Mouse (Mus musculus): Measurements from ENCODE around the gene Aurkb.
"Not testable (repeated sequence)": the region's sequence is repeated elsewhere in the genome, so short reads cannot be mapped to it uniquely, and the experiment has no call there.

The Aurkb gene

DNA sequence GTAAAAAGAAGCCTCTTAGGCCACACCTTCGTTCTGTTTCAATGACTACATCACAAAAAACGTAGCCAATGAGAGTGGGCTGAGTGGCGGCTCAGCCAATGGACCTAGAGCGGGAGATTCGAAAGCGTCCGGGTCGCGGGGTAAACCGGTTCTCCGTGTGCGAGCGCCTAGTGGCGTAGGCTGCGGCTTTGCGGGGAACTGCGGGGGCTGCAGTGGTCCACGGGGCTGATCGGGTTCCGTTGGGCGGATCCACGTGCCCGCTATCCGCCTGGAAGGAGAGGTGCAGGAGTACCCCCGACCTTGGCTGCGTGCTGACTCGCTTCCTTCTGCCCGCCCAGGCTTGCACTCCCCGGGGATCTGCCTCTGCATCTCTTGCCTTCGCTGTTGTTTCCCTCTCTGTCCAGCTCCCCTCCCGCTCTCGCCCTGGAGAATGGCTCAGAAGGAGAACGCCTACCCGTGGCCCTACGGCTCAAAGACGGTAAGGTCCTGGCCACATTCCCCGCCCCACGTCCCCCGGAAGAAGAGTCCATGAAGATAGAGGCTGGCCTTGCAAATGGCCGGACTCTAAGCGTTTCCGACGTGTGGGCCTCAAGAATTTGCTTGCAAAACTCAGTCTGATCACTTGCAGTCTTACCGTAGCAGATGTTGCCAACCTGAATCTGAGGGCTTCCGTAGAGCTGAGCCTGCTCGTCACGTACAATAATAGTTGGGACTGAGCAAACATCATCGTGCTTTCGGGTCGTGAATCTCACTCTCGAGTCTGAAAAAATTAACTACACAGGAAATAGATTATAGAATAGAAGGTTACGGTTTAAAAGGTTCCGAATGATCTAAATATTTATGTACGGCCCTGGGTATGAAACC lies at the start of gene Aurkb:
TSS of gene Aurkb (plus strand) at position 117 of the 864 bp plus-strand sequence.
- DNase-seq (ENCODE audit: low read depth): peak; percentile 96

DNA sequence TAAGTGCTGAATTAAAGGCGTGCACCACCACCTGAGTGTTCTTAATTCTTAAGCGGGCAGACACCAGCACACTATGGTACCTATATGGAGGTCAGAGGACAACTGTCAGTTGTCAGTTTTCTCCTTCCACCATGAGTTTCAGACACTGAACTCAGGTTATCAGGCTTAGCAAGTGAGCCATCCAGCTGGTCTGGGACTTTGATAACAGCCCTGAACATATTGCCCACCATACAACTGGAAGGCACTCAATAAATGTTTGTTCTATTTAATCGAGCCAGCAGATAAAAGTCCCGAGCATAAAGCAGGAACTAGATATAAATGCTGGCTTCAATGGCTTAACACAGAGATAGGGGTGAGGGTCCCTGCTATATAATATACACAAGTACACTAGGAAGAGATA lies 48.4 kb upstream of the Aurkb start:
- no peak for DNase-seq (ENCODE audit: low read depth)

DNA sequence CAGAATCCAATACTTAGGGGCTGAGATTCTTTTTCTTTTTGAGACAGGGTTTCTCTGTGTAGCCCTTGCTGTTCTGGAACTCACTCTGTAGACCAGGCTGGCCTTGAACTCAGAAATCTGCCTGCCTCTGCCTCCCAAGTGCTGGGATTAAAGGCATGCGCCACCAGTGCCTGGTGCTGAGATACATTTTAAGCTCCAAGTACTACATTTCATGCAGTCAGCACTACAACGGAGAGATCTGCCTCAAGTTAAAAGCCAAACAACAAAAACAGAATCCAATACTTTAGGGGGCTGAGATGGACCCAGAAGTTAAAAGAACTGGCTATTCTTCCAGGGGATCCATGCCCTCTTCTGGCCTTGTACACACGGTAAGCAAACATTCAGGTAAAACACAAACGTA lies 42.7 kb upstream of the Aurkb start:
- not testable (repeated sequence) for DNase-seq (ENCODE audit: low read depth)

DNA sequence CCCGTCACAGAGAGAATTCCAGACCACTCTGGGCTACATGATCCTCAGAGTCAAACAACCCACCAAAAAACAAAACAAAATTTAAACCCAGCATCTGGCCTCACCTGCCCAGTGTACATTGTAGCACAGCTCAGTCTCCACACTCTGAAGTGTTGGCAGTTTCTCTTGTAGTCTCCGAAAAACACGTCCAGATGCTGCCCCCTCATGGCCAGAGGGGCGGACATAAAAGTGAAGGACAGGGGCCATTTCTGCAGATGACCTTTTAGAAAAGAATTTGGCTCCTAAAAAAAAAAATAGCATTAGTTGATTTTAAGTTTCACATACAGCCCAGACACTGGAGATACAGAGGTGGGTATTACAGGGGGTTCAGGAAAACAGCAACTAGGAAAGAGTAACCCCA lies 41.9 kb upstream of the Aurkb start:
- no peak for DNase-seq (ENCODE audit: low read depth)

DNA sequence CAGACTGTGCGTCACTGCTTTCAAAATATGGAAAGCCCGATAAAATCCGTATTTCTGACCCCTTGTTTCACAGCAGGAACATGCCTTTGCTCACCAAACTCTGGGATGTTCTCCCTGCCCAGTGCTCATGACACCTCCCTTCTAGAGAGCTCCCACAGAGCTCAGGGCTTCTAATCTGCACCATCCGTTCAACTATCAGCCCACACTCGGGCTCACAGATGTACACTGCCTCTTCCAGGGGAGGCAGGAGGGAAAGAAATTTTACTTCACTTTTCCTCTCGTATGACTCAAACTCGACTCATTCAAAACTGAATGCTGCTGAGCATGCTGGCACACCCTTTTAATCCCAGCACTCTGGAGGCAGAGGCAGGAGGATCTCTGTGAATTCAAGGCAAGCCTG lies 40.3 kb upstream of the Aurkb start:
- no peak for DNase-seq (ENCODE audit: low read depth)

DNA sequence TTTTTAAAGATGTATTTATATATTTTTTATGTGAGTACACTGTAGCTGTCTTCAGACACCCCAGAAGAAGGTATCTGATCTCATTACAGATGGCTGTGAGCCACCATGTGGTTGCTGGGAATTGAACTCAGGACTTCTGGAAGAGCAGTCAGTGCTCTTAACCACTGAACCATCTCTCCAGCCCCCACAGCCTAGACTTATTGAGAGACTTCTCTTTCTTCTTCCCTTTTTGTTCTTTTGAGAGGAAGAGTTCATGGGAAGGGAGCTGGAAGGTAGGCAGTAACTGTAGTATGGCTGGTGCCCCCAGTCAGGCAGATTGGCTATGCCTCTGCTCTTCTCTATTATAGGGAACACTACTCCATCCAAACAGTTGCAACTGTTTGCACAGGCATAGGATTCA lies 38.9 kb upstream of the Aurkb start:
- DNase-seq (ENCODE audit: low read depth): not testable (repeated sequence)

DNA sequence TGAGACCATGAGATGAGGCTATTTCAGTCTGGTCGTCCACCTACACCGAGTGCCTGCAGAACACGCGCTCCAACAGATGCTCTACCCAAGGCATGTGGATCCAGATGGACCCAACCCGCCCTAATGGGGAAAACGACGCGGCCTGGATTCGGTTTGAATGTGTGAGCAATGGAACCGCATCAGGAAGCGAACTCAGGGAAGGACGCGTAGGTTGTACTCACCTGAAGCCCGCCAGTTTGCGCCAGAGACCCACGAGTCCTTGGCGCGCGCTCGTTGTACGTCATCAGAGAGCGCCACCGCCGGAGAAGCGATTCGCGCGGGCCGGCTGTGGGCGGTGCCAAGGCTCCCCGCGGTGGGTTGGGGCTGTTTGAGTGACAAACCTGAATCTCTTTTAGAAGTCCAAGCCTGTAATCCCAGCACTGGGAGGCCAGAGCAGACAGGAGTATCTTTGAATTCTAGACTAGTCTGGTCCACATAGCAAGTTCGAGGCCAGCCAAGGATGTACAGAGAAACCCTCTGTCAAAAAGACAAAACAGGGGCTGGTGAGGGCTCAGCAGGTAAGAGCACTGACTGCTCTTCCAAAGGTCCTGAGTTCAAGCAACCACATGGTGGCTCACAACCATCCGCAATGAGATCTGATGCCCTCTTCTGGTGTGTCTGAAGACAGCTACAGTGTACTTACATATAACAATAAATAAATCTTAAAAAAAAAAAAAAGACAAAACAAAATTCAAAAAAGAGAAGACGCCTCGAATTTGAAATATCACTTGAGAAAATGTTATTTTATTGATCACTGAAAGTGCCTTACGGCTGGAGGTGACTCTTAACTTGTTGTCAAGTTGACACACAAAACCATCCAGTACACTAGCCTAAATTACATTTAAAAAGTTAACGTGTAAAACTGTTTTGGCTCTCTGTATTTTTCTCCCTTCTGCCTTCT lies 37.0 kb upstream of the Aurkb start, which contains the start of gene Pfas:
TSS of gene Pfas (minus strand) at position 279 of the 940 bp plus-strand sequence.
- DNase-seq (ENCODE audit: low read depth): peak; percentile 96

DNA sequence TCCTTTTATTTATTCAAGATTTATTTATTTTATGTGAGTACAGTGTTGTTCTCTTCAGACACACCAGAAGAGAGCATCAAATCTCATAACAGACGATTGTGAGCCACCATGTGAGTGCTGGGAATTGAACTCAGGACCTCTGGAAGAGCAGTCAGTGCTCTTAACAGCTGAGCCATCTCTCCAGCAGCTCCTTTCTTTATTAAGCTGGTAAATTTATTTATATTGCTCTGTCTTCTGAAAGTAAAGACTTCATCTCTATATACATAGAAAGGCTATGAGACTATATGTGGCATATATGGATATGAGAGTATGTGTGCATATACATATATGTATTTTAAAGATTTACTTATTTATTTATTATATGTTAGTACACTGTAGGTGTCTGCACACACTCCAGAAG lies 35.9 kb upstream of the Aurkb start:
- no peak for DNase-seq (ENCODE audit: low read depth)

DNA sequence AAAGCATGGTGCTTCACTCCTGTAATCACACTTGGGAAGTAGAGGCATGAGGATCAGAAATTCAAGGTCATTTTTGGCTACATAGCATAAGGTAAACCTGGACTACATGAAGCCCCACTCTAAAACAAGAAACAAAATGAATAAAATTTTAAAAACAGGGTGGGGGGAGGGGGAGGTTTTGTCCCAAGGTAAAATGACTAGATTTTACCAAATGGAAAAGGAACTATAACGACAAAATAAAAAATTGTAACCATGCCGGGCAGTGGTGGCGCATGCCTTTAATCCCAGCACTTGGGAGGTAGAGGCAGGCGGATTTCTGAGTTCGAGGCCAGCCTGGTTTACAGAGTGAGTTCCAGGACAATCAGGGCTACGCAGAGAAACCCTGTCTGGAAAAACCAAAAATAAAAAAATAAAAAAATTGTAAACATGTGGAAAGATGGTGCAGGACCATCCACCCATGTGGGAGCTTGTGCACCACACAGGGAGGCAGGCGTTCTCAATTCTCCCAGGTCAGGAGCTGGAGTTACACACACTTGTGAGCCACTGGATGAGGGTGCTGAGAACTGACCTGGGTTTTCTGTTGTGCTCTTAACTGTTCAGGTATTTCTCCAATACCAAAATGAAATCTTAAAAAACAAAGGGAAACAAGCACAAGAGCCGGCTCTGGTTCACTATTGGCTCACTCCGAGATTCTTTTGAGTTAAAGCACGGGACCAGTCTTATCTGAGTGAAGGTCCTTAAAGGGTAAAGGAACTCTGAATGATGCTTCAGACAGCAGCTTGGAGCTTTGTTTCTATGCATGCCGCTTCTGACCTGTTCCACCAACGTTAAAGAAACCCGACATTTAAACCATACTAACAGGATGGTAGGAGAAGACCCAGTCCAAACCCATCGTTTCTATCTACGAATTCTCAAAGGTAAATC lies 34.8 kb upstream of the Aurkb start:
- DNase-seq (ENCODE audit: low read depth): no peak

DNA sequence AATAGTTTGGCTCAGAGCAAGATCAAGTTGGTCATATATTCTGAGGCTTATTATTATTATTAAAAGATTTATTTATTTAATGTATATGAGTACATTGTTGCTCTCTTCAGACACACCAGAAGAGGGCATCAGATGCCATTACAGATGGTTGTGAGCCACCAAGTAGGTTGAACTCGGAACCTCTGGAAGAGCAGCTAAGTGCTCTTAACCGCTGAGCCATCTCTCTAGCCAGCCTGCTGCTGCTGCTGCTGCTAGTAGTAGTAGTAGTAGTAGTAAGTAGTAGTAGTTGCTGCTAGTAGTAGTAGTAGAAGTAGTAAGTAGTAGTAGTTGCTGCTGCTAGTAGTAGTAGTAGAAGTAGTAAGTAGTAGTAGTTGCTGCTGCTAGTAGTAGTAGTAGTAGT lies 34.0 kb upstream of the Aurkb start:
- DNase-seq (ENCODE audit: low read depth): not testable (repeated sequence)

DNA sequence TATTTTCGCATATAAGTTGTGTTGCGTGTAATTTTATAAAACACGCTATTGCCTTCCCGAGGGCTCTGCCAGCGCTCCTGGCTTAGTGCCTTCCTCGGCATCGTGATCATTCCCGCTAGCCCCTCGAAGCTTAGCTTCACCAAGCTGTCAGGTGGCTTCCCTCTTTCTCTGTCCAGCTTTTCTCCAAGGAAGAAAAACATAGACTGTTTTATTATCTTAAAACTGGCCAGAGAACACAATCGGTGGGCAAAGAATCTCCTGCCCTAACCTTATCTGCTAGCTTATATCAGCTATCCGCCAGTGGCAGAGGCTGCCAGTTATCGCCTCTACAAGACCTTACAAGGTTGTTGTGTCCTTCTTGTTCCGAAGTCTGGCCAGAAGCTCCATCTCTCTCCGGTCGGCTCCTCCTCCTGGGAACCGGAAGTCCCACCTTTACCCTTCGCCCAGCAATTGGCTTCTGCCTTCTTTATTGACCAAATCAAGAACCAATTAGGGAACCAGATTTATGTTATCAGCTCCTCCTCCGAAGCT lies 33.3 kb upstream of the Aurkb start:
- DNase-seq (ENCODE audit: low read depth): peak; percentile 94

DNA sequence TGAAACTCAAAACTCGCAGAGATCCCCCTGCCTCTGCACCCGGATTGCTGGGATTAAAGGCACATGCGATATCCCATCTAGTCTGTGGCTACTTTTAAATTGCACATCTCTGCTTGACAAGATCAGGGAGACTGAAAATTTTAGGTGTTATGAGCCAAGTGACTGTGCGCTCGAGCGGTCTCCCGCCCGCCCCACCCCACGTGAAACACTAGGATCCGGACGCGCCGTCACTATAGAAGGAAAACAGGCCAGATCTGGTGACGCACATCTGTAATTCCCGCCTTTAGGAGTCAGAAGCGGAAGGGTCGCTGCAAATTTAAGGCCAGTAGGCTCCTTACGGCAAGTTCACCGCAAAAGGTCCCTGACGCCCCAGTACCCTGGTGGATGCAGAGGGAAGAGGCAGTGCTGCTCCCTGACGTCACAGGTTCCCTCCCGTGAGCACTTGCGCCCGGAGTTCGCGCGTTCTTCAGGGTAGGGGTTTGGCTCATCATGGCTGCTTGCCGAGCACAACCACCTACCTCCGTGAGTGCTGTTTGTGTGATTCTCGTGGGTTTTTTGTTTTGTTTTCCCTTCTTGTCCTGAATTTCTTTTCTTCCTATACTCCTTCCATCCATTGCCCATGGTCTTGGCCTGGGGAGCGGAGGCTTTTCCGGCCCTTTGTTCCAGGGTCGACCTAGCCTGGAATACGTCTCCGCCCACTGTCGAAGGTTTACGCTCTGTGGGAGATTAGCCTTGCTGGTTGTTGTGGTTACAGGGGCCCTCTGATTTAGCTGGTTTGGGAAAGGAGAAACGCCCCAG lies 29.6 kb upstream of the Aurkb start, which contains the start of gene Ctc1:
TSS of gene Ctc1 (plus strand) at position 268 of the 798 bp plus-strand sequence.
- DNase-seq (ENCODE audit: low read depth): peak; percentile 96

DNA sequence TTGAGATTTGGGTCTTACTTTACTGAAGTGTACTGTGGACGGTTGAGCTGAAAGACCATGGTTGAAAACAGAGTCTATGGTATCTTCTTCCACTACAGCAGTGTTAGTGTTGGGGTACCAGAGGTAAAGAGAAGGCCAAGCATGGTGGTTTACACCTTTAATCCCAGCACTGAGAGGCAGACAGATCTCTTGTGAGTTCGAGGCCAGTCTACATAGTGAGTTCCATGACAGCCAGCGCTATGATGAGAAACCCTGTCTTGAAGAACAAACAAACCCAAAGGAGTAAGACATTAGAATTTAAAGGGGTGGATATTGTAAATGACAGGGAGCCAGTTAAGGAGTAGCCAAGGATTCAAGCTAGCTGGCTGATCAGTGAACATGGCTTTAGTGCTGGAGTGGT lies 28.7 kb upstream of the Aurkb start:
- no peak for DNase-seq (ENCODE audit: low read depth)

DNA sequence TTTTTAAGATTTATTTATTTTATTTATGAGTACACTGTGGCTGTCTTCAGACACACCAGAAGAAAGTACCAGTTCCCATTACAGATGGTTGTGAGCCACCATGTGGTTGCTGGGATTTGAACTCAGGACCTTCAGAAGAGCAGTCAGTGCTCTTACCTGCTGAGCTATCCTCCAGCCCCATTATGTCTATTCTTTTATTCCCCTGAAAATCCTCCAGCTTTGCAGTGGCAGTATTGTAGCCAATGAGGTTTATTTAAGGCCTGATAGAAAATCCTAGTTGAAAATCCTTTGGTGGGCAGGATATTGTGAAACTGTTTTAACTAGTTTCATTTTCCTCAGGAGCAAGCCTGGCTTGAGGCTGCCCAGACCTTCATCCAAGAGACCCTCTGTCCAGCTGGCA lies 24.8 kb upstream of the Aurkb start:
- no peak for DNase-seq (ENCODE audit: low read depth)

DNA sequence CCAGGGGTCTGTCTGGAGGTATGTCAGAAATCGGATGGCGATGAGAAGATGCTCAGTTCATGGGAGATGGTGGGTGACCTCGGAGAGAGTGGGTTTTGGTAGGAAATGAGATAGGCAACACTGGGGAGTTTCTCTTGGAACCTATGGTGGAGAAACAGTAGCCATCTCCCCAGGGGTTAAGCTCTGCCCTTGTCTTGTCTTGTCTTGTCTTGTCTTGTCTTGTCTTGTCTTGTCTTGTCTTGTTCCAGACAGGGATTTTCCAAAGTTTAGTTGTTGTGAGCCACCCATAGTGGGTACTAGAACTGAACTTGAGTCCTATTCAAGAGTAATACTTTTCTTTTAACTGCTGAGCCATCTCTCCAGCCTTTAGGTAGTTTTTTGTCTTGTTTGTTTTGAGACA lies 18.9 kb upstream of the Aurkb start:
- DNase-seq (ENCODE audit: low read depth): no peak

DNA sequence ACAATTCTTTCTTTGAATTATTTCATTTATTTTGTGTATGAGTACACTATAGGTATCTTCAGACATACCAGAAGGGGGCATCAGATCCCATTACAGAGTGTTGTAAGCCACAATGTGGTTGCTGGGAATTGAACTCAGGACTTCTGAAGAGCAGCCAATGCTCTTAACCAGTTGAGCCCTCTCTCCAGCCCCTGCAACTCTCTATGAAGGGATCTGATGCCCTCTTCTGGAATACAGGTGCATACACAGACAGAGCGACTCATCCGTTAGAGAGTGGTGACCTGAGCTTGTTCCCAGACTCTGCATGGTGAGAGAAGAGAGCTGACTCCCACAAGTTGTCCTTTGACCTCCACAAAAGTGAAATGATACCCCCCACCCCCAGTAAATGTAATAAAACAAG lies 16.6 kb upstream of the Aurkb start:
- DNase-seq (ENCODE audit: low read depth): peak; percentile 41

DNA sequence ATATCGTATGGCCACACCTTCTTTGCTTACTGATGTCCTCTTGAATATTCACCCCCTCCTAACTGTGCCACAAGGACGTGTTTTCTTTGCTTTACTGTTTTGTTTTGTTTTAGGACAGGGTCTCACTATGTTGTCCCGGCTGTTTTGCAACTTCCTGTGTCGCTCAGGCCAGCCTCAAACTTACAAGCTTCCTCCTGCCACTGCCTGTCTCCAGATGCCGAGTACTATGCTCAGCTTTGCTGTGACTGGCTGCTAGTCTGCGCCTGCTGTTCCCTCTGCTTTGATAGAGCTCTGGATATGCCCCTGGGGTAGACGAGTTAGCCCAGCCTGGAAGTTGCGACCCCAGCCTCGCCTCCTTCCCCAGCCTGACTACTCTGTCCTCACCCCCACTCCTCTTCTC lies 11.9 kb upstream of the Aurkb start:
- DNase-seq (ENCODE audit: low read depth): no peak

DNA sequence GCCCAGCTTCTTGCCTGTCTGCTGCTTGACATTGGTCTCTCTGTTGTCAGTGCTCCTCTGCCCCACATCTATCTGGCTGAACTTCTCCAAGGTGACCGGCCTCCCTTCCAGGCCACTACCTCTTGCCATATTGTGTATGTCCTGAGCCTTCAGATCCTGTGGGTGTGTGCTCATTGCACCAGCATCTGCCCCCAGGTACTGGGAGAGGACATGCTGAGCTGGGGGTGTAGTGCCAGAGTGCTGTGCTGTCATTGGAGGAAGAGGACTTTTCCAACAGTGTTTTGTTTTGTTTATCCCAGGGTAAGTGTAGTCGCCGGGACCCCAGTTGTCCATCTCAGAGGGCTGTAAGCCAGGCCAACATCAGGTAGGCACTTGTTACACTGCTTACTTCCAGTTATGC lies 10.9 kb upstream of the Aurkb start:
- no peak for DNase-seq (ENCODE audit: low read depth)

DNA sequence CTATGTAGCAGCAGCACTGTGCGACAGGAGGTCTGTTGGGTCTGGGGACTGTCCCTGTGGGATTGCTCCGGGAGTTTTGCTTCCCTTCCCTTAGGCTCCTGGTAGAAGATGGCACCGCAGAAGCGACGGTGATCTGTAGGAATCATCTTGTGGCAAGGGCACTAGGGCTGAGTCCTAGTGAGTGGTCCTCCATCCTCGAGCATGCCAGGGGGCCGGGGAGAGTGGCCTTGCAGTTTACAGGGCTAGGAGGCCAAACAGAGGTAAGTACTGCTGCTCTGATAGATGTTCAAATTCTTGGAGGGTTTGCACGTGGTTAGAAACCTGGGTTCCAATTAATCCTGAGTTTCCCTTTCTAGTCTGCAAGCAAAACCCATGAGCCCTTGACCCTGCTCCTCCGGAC lies 10.0 kb upstream of the Aurkb start:
- no peak for DNase-seq (ENCODE audit: low read depth)

DNA sequence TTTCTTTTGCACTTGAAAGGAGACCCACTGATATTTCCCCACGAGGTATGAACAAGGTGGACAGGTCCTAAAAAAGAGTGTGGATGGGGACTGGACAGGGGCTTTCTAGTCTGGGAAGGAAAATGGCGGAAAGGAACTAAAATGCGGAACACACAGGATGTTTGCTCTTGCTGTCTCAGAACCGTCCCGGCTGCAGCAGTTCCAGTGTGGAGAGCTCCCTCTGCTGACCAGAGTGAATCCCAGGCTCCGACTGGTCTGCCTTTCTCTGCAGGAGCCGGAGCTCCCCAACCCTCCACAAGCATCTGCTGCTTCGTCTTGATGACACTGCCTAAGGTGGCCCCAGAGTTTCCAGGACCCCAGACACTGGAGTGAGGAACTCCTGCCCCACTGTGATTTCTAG lies 9.6 kb upstream of the Aurkb start:
- peak; percentile 89 for DNase-seq (ENCODE audit: low read depth)
